Mouse (Mus musculus): ENCODE measurements around the gene Phf2. TPM values are rescaled to one million over a fixed set of nuclear protein-coding genes. Genes with fewer than 3 reads are reported as not detected.
"Not testable (repeated sequence)": the region's sequence is repeated elsewhere in the genome, so short reads cannot be mapped to it uniquely, and the experiment has no call there.

Phf2 gene
- polyA plus RNA-seq, 1 experiment, result 3.1 TPM

- Histone ChIP-seq H3K4me3 (replicated peaks) (no peak overlapping the region), H3K4me1 (ENCODE audit: control insufficient read depth) (peaks cover 4% of the 10 kb centered on the region; the same call in 1 of the 2 replicates), H3K9me3 (ENCODE audit: control insufficient read depth, low read length) (no peaks in the 10 kb centered on the region), H3K27me3 (ENCODE audit: control insufficient read depth) (no peaks in the 10 kb centered on the region), H3K36me3 (ENCODE audit: control insufficient read depth) (peaks cover 80% of the 10 kb centered on the region)
- TF ChIP-seq GATA1 (IDR thresholded peaks at IDR 0.05; ENCODE audit: low read length) (no peak), TAL1 (IDR thresholded peaks at IDR 0.05; ENCODE audit: low read length) (no peak)
Measured at GRCm38 (mm10) chr13:48830528-48831250, 40.2 kb downstream of the Phf2 start.

- H3K9me3 ChIP-seq (ENCODE audit: control insufficient read depth, low read length), result no peaks in the 10 kb centered on the region
- H3K4me1 ChIP-seq (ENCODE audit: control insufficient read depth), result no peaks in the 10 kb centered on the region
- peaks cover 83% of the 10 kb centered on the region for H3K36me3 ChIP-seq (ENCODE audit: control insufficient read depth)
- no peaks in the 10 kb centered on the region for H3K27me3 ChIP-seq (ENCODE audit: control insufficient read depth)
- no peak for TF ChIP-seq GATA1 (IDR thresholded peaks at IDR 0.05; ENCODE audit: low read length)
- TF ChIP-seq TAL1 (IDR thresholded peaks at IDR 0.05; ENCODE audit: low read length), result no peak
- no peak overlapping the region for H3K4me3 ChIP-seq (replicated peaks)
Measured at GRCm38 (mm10) chr13:48829780-48830179, 41.1 kb downstream of the Phf2 start.

GRCm38 (mm10) chr13:48822871-48823270, 48.0 kb downstream of the Phf2 start:
- Histone ChIP-seq H3K4me1 (ENCODE audit: control insufficient read depth) (no peaks in the 10 kb centered on the region), H3K36me3 (ENCODE audit: control insufficient read depth) (peaks cover 97% of the 10 kb centered on the region), H3K9me3 (ENCODE audit: control insufficient read depth, low read length) (no peaks in the 10 kb centered on the region), H3K4me3 (replicated peaks) (no peak overlapping the region), H3K27me3 (ENCODE audit: control insufficient read depth) (no peaks in the 10 kb centered on the region)
- TF ChIP-seq TAL1 (IDR thresholded peaks at IDR 0.05; ENCODE audit: low read length), result no peak
- no peak for TF ChIP-seq GATA1 (IDR thresholded peaks at IDR 0.05; ENCODE audit: low read length)

DNA sequence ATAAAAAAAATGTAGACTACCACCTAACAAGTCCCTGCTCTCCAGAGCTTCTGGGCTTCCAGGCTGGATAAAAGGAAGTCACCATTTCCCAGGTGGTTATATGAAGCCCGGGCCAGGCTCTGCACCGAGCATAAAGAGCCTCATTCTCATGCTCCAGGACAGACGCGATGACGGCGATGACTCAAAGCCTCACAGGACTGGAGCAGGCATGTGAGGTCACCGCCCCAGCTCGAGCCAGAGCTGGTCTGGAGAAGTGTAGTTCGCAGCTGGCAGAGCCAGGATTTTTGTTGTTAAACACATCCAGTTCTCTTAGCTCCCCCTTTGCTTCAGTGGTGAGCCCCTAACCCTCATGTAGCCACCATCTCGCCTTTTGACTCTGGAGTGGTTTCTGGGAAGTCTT, 48.6 kb downstream of the Phf2 start:
- Histone ChIP-seq H3K9me3 (ENCODE audit: control insufficient read depth, low read length) (no peaks in the 10 kb centered on the region), H3K4me1 (ENCODE audit: control insufficient read depth) (no peaks in the 10 kb centered on the region), H3K27me3 (ENCODE audit: control insufficient read depth) (no peaks in the 10 kb centered on the region), H3K36me3 (ENCODE audit: control insufficient read depth) (peaks cover 98% of the 10 kb centered on the region), H3K4me3 (replicated peaks) (no peak overlapping the region)
- TF ChIP-seq TAL1 (IDR thresholded peaks at IDR 0.05; ENCODE audit: low read length) (no peak), GATA1 (IDR thresholded peaks at IDR 0.05; ENCODE audit: low read length) (no peak)

DNA sequence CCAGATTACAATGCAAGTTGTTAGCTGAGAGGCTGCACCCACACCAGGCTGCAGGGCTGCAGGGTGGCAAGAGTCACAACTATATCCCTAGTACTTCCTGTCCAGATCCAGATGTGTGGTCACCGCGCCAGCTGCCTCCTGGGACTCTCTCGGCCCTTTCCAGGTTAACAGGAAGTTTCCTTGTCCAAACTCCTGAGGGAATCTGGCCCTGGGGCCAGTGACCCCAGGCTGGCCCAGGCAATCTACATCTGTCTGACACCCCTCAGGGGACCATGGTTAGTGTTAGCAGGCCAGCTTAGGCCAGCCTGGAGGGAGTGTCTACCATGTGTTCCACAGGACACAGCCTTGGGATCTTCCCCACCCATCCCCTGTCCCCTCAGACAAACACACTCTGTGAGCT, 51.8 kb downstream of the Phf2 start:
- TF ChIP-seq TAL1 (IDR thresholded peaks at IDR 0.05; ENCODE audit: low read length), result no peak
- no peak for TF ChIP-seq GATA1 (IDR thresholded peaks at IDR 0.05; ENCODE audit: low read length)
- Histone ChIP-seq H3K9me3 (ENCODE audit: control insufficient read depth, low read length) (no peaks in the 10 kb centered on the region), H3K4me1 (ENCODE audit: control insufficient read depth) (no peaks in the 10 kb centered on the region), H3K4me3 (replicated peaks) (no peak overlapping the region), H3K27me3 (ENCODE audit: control insufficient read depth) (no peaks in the 10 kb centered on the region), H3K36me3 (ENCODE audit: control insufficient read depth) (peaks cover 100% of the 10 kb centered on the region)

- Histone ChIP-seq H3K4me1 (ENCODE audit: control insufficient read depth) (no peaks in the 10 kb centered on the region), H3K36me3 (ENCODE audit: control insufficient read depth) (peaks cover 99% of the 10 kb centered on the region), H3K4me3 (replicated peaks) (no peak overlapping the region), H3K9me3 (ENCODE audit: control insufficient read depth, low read length) (no peaks in the 10 kb centered on the region), H3K27me3 (ENCODE audit: control insufficient read depth) (no peaks in the 10 kb centered on the region)
- TF ChIP-seq TAL1 (IDR thresholded peaks at IDR 0.05; ENCODE audit: low read length) (no peak), GATA1 (IDR thresholded peaks at IDR 0.05; ENCODE audit: low read length) (no peak)
Measured at GRCm38 (mm10) chr13:48814406-48814805, 56.5 kb downstream of the Phf2 start.

- TF ChIP-seq GATA1 (IDR thresholded peaks at IDR 0.05; ENCODE audit: low read length) (no peak), TAL1 (IDR thresholded peaks at IDR 0.05; ENCODE audit: low read length) (no peak)
- Histone ChIP-seq H3K9me3 (ENCODE audit: control insufficient read depth, low read length) (no peaks in the 10 kb centered on the region), H3K4me3 (replicated peaks) (no peak overlapping the region), H3K4me1 (ENCODE audit: control insufficient read depth) (no peaks in the 10 kb centered on the region), H3K27me3 (ENCODE audit: control insufficient read depth) (no peaks in the 10 kb centered on the region), H3K36me3 (ENCODE audit: control insufficient read depth) (peaks cover 97% of the 10 kb centered on the region)
Measured at GRCm38 (mm10) chr13:48810991-48811390, 59.9 kb downstream of the Phf2 start.

- TF ChIP-seq GATA1 (IDR thresholded peaks at IDR 0.05; ENCODE audit: low read length), result no peak
- no peak for TF ChIP-seq TAL1 (IDR thresholded peaks at IDR 0.05; ENCODE audit: low read length)
- H3K9me3 ChIP-seq (ENCODE audit: control insufficient read depth, low read length), result no peaks in the 10 kb centered on the region
- peaks cover 97% of the 10 kb centered on the region for H3K36me3 ChIP-seq (ENCODE audit: control insufficient read depth)
- H3K4me1 ChIP-seq (ENCODE audit: control insufficient read depth), result no peaks in the 10 kb centered on the region
- H3K27me3 ChIP-seq (ENCODE audit: control insufficient read depth), result no peaks in the 10 kb centered on the region
- H3K4me3 ChIP-seq (replicated peaks), result no peak overlapping the region
Measured at GRCm38 (mm10) chr13:48810274-48810823, 60.6 kb downstream of the Phf2 start.

- H3K27me3 ChIP-seq (ENCODE audit: control insufficient read depth); H3K4me3 ChIP-seq (replicated peaks); H3K4me1 ChIP-seq (ENCODE audit: control insufficient read depth); H3K9me3 ChIP-seq (ENCODE audit: control insufficient read depth, low read length): not testable (repeated sequence)
- H3K36me3 ChIP-seq (ENCODE audit: control insufficient read depth), result peaks cover 96% of the 10 kb centered on the region
Measured at GRCm38 (mm10) chr13:48809668-48810067, 61.3 kb downstream of the Phf2 start.

All from erythroblast, embryonic 14.5 days (primary cell).